Mouse (Mus musculus) lung, postnatal 14 days (tissue): ENCODE measurements around the gene Vmn1r73.

Experiments used
- DNase-seq: peaks from one replicate; pipeline ENCODE4 v3.0.0; 2021

Gene Vmn1r73

GRCm38 (mm10) chr7:11729966-11730365 lies at the start of gene Vmn1r73:
Vmn1r73 (plus strand) TSS chr7:11730266.
- DNase-seq, result no peak
